11 mouse cellular contexts compared by ENCODE assay signal in the genomic region with DNA sequence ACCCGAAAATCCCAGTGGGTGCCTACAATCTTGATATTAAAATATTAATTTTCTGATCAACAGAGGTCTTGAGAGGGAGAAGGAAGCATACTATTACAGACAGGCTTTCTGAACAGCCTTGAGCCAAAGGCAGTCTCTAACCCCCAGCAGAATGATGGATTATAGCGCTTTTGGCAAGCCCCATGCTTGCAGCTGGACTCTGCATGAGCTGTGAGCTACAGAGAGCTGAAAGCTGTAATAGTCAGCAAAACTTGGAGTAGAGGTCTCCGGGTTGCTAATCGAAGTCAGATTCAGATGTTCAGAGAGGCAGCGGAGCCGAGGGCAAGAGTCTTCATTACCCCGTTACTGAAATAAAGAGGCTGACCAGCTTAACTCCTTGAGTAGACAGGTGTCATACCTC. TPM values are rescaled to one million over a fixed set of nuclear protein-coding genes. Genes with fewer than 3 reads are reported as not detected.
DNase-seq lines count a peak whose midpoint lies in the region; ATAC-seq lines count a peak whose summit lies in the region.
"Had no signal": no experiment of that assay in that cellular context is flagged by ENCODE, and none has a peak within 500 bp of the region (broad histone marks: within the 10 kb centered on the region; RNA-seq: fewer than 3 reads in every experiment).

No protein-coding gene starts in this region.

- peaks cover 13% of the 10 kb centered on the region; the same call in 1 of the 2 replicates for H3K4me1 ChIP-seq in intestine, embryonic 15.5 days (replicated peaks)
- peaks cover 18% of the 10 kb centered on the region for H3K4me1 ChIP-seq in lung, embryonic 16.5 days (replicated peaks; ENCODE audit: control insufficient read depth, insufficient read depth, low read length)
- H3K4me1 ChIP-seq: neural tube, embryonic 12.5 days had no signal

- no peaks in the 10 kb centered on the region for H3K9me3 ChIP-seq in intestine, embryonic 15.5 days
- no peaks in the 10 kb centered on the region for H3K9me3 ChIP-seq in lung, embryonic 16.5 days (ENCODE audit: control insufficient read depth, low read length)
- H3K9me3 ChIP-seq: G1E; neural tube, embryonic 12.5 days had no signal

- ATAC-seq in intestine, embryonic 15.5 days, result peak; percentile 77; the same call in 1 of the 2 replicates
- ATAC-seq in lung, embryonic 16.5 days (ENCODE audit: low read depth), result peak; percentile 92
- ATAC-seq: forebrain, embryonic 14.5 days had no signal

- WGBS in intestine, embryonic 15.5 days, result 49% methylated on average over 7 of the region's 7 CpGs
- WGBS in lung, embryonic 16.5 days, result 53% methylated on average over 7 of the region's 7 CpGs

- peak; percentile 36 for DNase-seq in urinary bladder, postnatal 14 days (ENCODE audit: low spot score)
- DNase-seq in urinary bladder, adult 2 months (ENCODE audit: low spot score), result no peak
- DNase-seq in layer of hippocampus, postnatal 14 days (ENCODE audit: low spot score in 2 of 2), result no peak
- DNase-seq in embryo, embryonic 10.5 days (ENCODE audit: low spot score), result no peak
- no peak for DNase-seq in frontal cortex, postnatal 25 days (ENCODE audit: low spot score in 2 of 2)
- DNase-seq: cerebellum, postnatal 36 days had no signal

- H3K27ac ChIP-seq in intestine, embryonic 15.5 days, result peak overlapping the region; percentile 60; the same call in 1 of the 2 replicates
- H3K27ac ChIP-seq in lung, embryonic 16.5 days (ENCODE audit: low read length), result peak overlapping the region; percentile 78
- H3K27ac ChIP-seq: neural tube, embryonic 12.5 days had no signal

- no peaks in the 10 kb centered on the region for H3K36me3 ChIP-seq in intestine, embryonic 15.5 days
- no peaks in the 10 kb centered on the region for H3K36me3 ChIP-seq in lung, embryonic 16.5 days (ENCODE audit: control insufficient read depth, insufficient read depth, low read length)
- H3K36me3 ChIP-seq: G1E; neural tube, embryonic 12.5 days had no signal

- no peak overlapping the region for H3K4me2 ChIP-seq in intestine, embryonic 15.5 days (replicated peaks)
- H3K4me2 ChIP-seq in lung, embryonic 16.5 days (ENCODE audit: low read depth, low read length), result no peak overlapping the region
- H3K4me2 ChIP-seq: neural tube, embryonic 12.5 days had no signal

- no peak overlapping the region for H3K4me3 ChIP-seq in intestine, embryonic 15.5 days (replicated peaks)
- no peak overlapping the region for H3K4me3 ChIP-seq in lung, embryonic 16.5 days (ENCODE audit: low read length)
- H3K4me3 ChIP-seq: neural tube, embryonic 12.5 days had no signal

- no peak overlapping the region for H3K9ac ChIP-seq in intestine, embryonic 15.5 days
- no peak overlapping the region for H3K9ac ChIP-seq in lung, embryonic 16.5 days (ENCODE audit: low read length)
- H3K9ac ChIP-seq: neural tube, embryonic 12.5 days had no signal

- no peaks in the 10 kb centered on the region for H3K27me3 ChIP-seq in intestine, embryonic 15.5 days (replicated peaks)
- no peaks in the 10 kb centered on the region for H3K27me3 ChIP-seq in lung, embryonic 16.5 days (ENCODE audit: control insufficient read depth, insufficient read depth, low read depth, low read length)
- H3K27me3 ChIP-seq: neural tube, embryonic 12.5 days had no signal

RNA-seq across cellular contexts. Expression of a gene that starts 22.3 kb away (rescaled TPM):
- polyA plus RNA-seq in urinary bladder, adult 2 months (2012; rRNA removed), result 9.0 and 12.6 TPM in 2 replicates
- 68.9 and 76.8 TPM in 2 replicates for polyA plus RNA-seq in intestine, embryonic 15.5 days (2015; fragmentation: Nextera tagmentation; extraction: Ambion mirVana)
- polyA plus RNA-seq in lung, embryonic 16.5 days (2015; fragmentation: Nextera tagmentation; extraction: Ambion mirVana), result 107 and 114 TPM in 2 replicates
- 10 to 100 TPM in 1 of 2 experiments, 1 to 10 TPM in 1; 8.6 to 17.2 TPM for total RNA-seq in layer of hippocampus, postnatal 14 days (2021)
